Mouse (Mus musculus) erythroblast, adult 5-6 weeks (primary cell): ENCODE results near the gene Atp1a4. TPM values are rescaled to one million over a fixed set of nuclear protein-coding genes. Genes with fewer than 3 reads are reported as not detected.

Experiments
- total RNA-seq, 2 experiments: library from RNA; stranded (forward) in 1 of 2; stranded (reverse) in 1 of 2; fragments of 150-400 nt in 1 of 2; fragments of 200-764, 138-1000 nt in 1 of 2; gene quantifications; 2 replicates each; pipeline versions ENCODE4 v1.2.3 to v1.2.4; 2015 to 2017; ENCODE audit warnings: low replicate concordance in 2 of 2

Gene Atp1a4
- total RNA-seq, 2 experiments from 2014 or later = not detected

Other genes starting within 250 kb of the Atp1a4 start
- gene Vangl2, start 230.0 kb downstream of the Atp1a4 start, total RNA-seq (2015; ENCODE audit: low replicate concordance) = 1.3 TPM in 1 of 2 replicates, not detected in the other
- gene Vangl2, start 230.0 kb downstream of the Atp1a4 start, total RNA-seq (2017; ENCODE audit: low replicate concordance) = 0.42 and 3.4 TPM in 2 replicates
- not detected in 2 replicates for gene Nhlh1, start 200.8 kb downstream of the Atp1a4 start, total RNA-seq (2015; ENCODE audit: low replicate concordance)
- gene Nhlh1, start 200.8 kb downstream of the Atp1a4 start, total RNA-seq (2017; ENCODE audit: low replicate concordance) = not detected in 2 replicates
- 35.1 and 67.1 TPM in 2 replicates for gene Copa, start 175.9 kb downstream of the Atp1a4 start, total RNA-seq (2015; ENCODE audit: low replicate concordance)
- 41.1 and 43.5 TPM in 2 replicates for gene Copa, start 175.9 kb downstream of the Atp1a4 start, total RNA-seq (2017; ENCODE audit: low replicate concordance)
- gene Ncstn, start 175.6 kb downstream of the Atp1a4 start, total RNA-seq (2015; ENCODE audit: low replicate concordance) = 19.0 and 28.8 TPM in 2 replicates
- gene Ncstn, start 175.6 kb downstream of the Atp1a4 start, total RNA-seq (2017; ENCODE audit: low replicate concordance) = 16.7 and 20.1 TPM in 2 replicates
- gene Pex19, start 131.7 kb downstream of the Atp1a4 start, total RNA-seq (2015; ENCODE audit: low replicate concordance) = 10.0 and 22.4 TPM in 2 replicates
- gene Pex19, start 131.7 kb downstream of the Atp1a4 start, total RNA-seq (2017; ENCODE audit: low replicate concordance) = 22.7 and 41.2 TPM in 2 replicates
- gene Dcaf8, start 110.3 kb downstream of the Atp1a4 start, total RNA-seq (2015; ENCODE audit: low replicate concordance) = 226 and 232 TPM in 2 replicates
- gene Dcaf8, start 110.3 kb downstream of the Atp1a4 start, total RNA-seq (2017; ENCODE audit: low replicate concordance) = 600 and 738 TPM in 2 replicates
- 2.5 and 3.1 TPM in 2 replicates for gene Pea15a, start 51.6 kb downstream of the Atp1a4 start, total RNA-seq (2015; ENCODE audit: low replicate concordance)
- 2.6 and 5.4 TPM in 2 replicates for gene Pea15a, start 51.6 kb downstream of the Atp1a4 start, total RNA-seq (2017; ENCODE audit: low replicate concordance)
- gene Casq1, start 38.5 kb downstream of the Atp1a4 start, total RNA-seq (2015; ENCODE audit: low replicate concordance) = not detected in 2 replicates
- gene Casq1, start 38.5 kb downstream of the Atp1a4 start, total RNA-seq (2017; ENCODE audit: low replicate concordance) = not detected in 2 replicates
- 1.3 and 6.7 TPM in 2 replicates for gene Igsf8, start 3.2 kb upstream of the Atp1a4 start, total RNA-seq (2015; ENCODE audit: low replicate concordance)
- gene Igsf8, start 3.2 kb upstream of the Atp1a4 start, total RNA-seq (2017; ENCODE audit: low replicate concordance) = 2.0 and 3.1 TPM in 2 replicates
- not detected in 2 replicates for gene Atp1a2, start 39.6 kb upstream of the Atp1a4 start, total RNA-seq (2015; ENCODE audit: low replicate concordance)
- gene Atp1a2, start 39.6 kb upstream of the Atp1a4 start, total RNA-seq (2017; ENCODE audit: low replicate concordance) = not detected in 2 replicates
- gene Kcnj9, start 70.9 kb upstream of the Atp1a4 start, total RNA-seq (2015; ENCODE audit: low replicate concordance) = not detected in 2 replicates
- gene Kcnj9, start 70.9 kb upstream of the Atp1a4 start, total RNA-seq (2017; ENCODE audit: low replicate concordance) = 2.1 TPM in 1 of 2 replicates, not detected in the other
- 5.6 and 11.7 TPM in 2 replicates for gene Kcnj10, start 82.8 kb upstream of the Atp1a4 start, total RNA-seq (2015; ENCODE audit: low replicate concordance)
- 0.85 and 2.8 TPM in 2 replicates for gene Kcnj10, start 82.8 kb upstream of the Atp1a4 start, total RNA-seq (2017; ENCODE audit: low replicate concordance)
- gene Pigm, start 118.1 kb upstream of the Atp1a4 start, total RNA-seq (2015; ENCODE audit: low replicate concordance) = 5.2 and 5.6 TPM in 2 replicates
- gene Pigm, start 118.1 kb upstream of the Atp1a4 start, total RNA-seq (2017; ENCODE audit: low replicate concordance) = 5.3 and 8.1 TPM in 2 replicates
- 4.0 TPM in 1 of 2 replicates, not detected in the other for gene Slamf9, start 216.9 kb upstream of the Atp1a4 start, total RNA-seq (2015; ENCODE audit: low replicate concordance)
- 0.70 and 0.77 TPM in 2 replicates for gene Slamf9, start 216.9 kb upstream of the Atp1a4 start, total RNA-seq (2017; ENCODE audit: low replicate concordance)
- not detected in 2 replicates for gene Igsf9, start 223.4 kb upstream of the Atp1a4 start, total RNA-seq (2015; ENCODE audit: low replicate concordance)
- gene Igsf9, start 223.4 kb upstream of the Atp1a4 start, total RNA-seq (2017; ENCODE audit: low replicate concordance) = not detected in 2 replicates
- 135 and 151 TPM in 2 replicates for gene Tagln2, start 241.6 kb upstream of the Atp1a4 start, total RNA-seq (2015; ENCODE audit: low replicate concordance)
- gene Tagln2, start 241.6 kb upstream of the Atp1a4 start, total RNA-seq (2017; ENCODE audit: low replicate concordance) = 52.7 and 53.7 TPM in 2 replicates